Mouse (Mus musculus): ENCODE measurements around the gene Chd2.

- TF ChIP-seq POLR2A (IDR thresholded peaks at IDR 0.05; ENCODE audit: extremely low read depth, insufficient read depth, low read length) (no peak), CTCF (IDR thresholded peaks at IDR 0.05; ENCODE audit: low read depth, low read length) (no peak)
Observed at GRCm38 (mm10) chr7:73516820-73517219, 24.8 kb downstream of the Chd2 start.

Measured in liver, adult 2 months (tissue).